Mouse (Mus musculus) ZHBTc4 (cell line): Measurements from ENCODE around the gene Cuta.

Experiments
- DNase-seq: peaks from one replicate; pipeline ENCODE4 v3.0.0-alpha.2; 2011; ENCODE audit warnings: low read depth, low spot score

Cuta gene

GRCm38 (mm10) chr17:26956309-26956708 lies 16.9 kb upstream of the Cuta start:
- DNase-seq = no peak

- no peak for DNase-seq
Measured at GRCm38 (mm10) chr17:26953726-26954125, 14.4 kb upstream of the Cuta start.

- DNase-seq = no peak
Measured at GRCm38 (mm10) chr17:26953201-26953600, 13.8 kb upstream of the Cuta start.

- no peak for DNase-seq
Measured at GRCm38 (mm10) chr17:26951952-26952877, 12.8 kb upstream of the Cuta start.

- peak; percentile 56 for DNase-seq
Measured at GRCm38 (mm10) chr17:26951406-26951805, 12.0 kb upstream of the Cuta start.

- DNase-seq = no peak
Measured at GRCm38 (mm10) chr17:26950560-26951288, 11.4 kb upstream of the Cuta start.

- no peak for DNase-seq
Measured at GRCm38 (mm10) chr17:26949866-26950265, 10.5 kb upstream of the Cuta start.

- peak; percentile 79 for DNase-seq
Measured at GRCm38 (mm10) chr17:26949051-26949577, 9.7 kb upstream of the Cuta start.

GRCm38 (mm10) chr17:26948316-26949050 lies 9.1 kb upstream of the Cuta start:
- DNase-seq = peak; percentile 29

- peak; percentile 25 for DNase-seq
Measured at GRCm38 (mm10) chr17:26947231-26948100, 8.1 kb upstream of the Cuta start.

- peak; percentile 33 for DNase-seq
Measured at GRCm38 (mm10) chr17:26946567-26946966, 7.2 kb upstream of the Cuta start.

- DNase-seq = no peak
Measured at GRCm38 (mm10) chr17:26945824-26946495, 6.6 kb upstream of the Cuta start.

GRCm38 (mm10) chr17:26941841-26942570 lies 2.6 kb upstream of the Cuta start:
- no peak for DNase-seq

- no peak for DNase-seq
Measured at GRCm38 (mm10) chr17:26941031-26941789, 1.8 kb upstream of the Cuta start, which contains the start of gene Syngap1. Syngap1 (plus strand) TSS chr17:26941253.

- DNase-seq = no peak
Measured at GRCm38 (mm10) chr17:26939973-26940300, 568 bp upstream of the Cuta start.

- no peak for DNase-seq
Measured at GRCm38 (mm10) chr17:26938731-26939130, 638 bp downstream of the Cuta start.

- DNase-seq = no peak
Measured at GRCm38 (mm10) chr17:26937883-26938695, 1.3 kb downstream of the Cuta start.
